Mouse (Mus musculus) heart, postnatal 36 days (tissue): ENCODE data around the gene Mrpl33. TPM values are rescaled to one million over a fixed set of nuclear protein-coding genes. Genes with fewer than 3 reads are reported as not detected.
A peak's percentile ranks its signal among the peaks of the same experiment; 100 is the strongest.
"Not testable (repeated sequence)": the region's sequence is repeated elsewhere in the genome, so short reads cannot be mapped to it uniquely, and the experiment has no call there.

ENCODE experiments used
- DNase-seq, 2 experiments: peaks; one replicate each; pipeline ENCODE4 v3.0.0; 2021 to 2022
- intact Hi-C: fragments of 180-260 bp; cut with DNase I; formaldehyde crosslinking; loops from one replicate; pipeline ENCODE4 v1.15.1; 2025
- total RNA-seq, 2 experiments: library from RNA; stranded (reverse); gene quantifications; 2 replicates each; pipeline ENCODE4 v1.2.3; 2021

Gene Mrpl33
- 100 to 1,000 TPM; 314 to 335 TPM for total RNA-seq

GRCm38 (mm10) chr5:31596481-31597429, at the start of gene Mrpl33:
Gene Mrpl33, plus strand, starts transcription at chr5:31596935.
- intact Hi-C loops: loop anchor here (2.0 kb wide), 2 partner anchors 26 to 34 kb away; no protein-coding TSS in a partner anchor
- DNase-seq: peak; percentile 42 to 56

DNA sequence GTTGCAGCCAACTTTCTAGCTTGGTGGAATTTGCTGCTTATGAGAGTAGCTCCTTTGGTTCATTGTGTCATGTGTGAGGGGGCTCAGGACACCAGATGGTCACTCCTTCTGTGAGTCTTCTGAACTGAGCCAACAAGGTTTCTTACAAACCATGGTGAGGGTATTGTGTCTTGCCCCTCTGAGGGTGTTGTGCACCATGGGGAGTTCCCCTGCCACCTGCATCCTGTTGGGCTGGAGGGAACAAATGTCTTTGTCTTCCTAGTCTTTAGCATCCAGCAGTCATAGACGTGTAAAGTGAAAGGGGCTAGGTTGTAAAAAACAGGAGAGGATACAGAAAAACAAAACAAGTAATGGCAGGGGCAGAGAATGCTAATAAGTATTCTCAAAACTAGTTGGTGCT, 37.3 kb upstream of the Mrpl33 start:
- no peak for DNase-seq
- intact Hi-C loops: no loop called here

DNA sequence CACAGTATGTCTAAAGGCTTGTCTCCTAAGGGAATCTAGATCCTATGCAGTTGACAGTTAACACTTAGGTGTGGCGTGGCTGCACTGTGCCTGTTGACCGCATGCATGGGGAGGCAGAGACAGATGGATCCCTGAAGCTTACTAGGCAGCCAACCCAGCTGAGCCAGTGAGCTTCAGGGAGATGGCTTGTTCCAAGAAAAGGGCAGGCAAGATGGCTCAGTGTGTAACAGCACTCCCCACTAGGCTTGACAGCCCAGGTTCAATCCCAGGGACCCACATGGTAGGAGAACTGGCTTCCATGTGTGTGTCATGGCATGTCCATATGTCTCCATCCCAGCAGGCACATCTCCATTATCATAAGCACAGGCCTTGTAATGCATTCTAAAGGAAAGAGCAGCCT, 36.4 kb upstream of the Mrpl33 start:
- intact Hi-C loops: loop anchor here (5.0 kb wide), 2 partner anchors 367 to 757 kb away; no protein-coding TSS in a partner anchor
- DNase-seq: no peak

DNA sequence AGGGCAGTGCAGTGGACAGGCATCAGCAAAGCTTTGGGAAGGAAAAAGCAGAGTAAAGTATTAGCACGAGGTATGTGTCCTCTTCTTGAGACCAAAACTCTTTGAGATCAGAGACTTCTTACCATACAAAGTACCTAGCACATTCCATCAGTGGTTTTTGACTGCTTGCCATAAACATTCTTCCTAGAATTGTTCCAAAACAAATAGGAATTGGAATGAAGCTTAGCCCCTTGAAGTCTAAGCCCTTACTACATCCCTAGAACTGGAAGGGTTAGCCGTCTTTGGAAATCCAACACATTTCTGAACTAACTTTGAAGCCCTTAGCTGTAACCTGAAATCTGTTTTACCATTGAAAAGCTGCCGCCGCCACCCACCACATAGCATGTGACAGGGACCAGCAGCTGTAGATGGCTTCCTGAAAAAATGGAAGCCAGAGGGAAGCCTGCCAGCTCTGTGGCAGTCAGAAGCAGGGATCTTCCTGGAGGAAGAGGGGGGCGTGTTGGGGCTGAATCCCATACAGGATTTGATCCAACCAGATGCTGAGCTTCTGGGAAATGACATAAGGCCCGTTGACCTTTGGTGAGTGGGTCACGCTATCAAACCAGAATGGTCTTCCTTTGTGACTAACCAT, 34.6 kb upstream of the Mrpl33 start:
- intact Hi-C loops: loop anchor here (2.0 to 5.0 kb wide), 6 partner anchors 35 to 755 kb away; partner anchors contain the start of gene Mrpl33
- DNase-seq: peak; percentile 38 to 50

DNA sequence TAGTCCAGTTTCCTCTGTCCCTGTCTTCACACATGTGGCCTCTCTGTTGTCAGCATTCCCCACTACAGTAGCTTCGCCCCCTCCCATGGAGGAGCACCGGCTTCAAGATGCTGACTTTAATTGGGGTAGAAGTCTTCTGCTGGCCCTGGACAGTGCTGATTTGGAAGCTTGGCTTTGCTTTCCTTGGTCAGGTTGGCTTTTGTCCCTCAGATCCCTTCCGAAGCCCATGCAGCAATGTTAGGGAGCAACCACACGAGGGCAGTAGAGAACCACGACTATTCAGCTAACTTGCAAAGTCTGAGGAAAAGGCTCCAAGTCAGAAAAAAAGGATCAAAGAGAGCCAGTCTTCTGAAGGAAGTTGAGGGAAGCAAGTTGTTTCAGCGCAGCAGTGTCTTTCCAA, 33.2 kb upstream of the Mrpl33 start:
- peak; percentile 78 for DNase-seq
- intact Hi-C loops: loop anchor here (1.0 to 5.0 kb wide), 7 partner anchors 33 to 754 kb away; partner anchors contain the start of gene Mrpl33

- intact Hi-C loops: loop anchor here (1.0 to 5.0 kb wide), 8 partner anchors 33 to 753 kb away; partner anchors contain the start of gene Mrpl33
- peak in 1 of 2 experiments; percentile 31 for DNase-seq
These were observed 32.8 kb upstream of the Mrpl33 start for GRCm38 (mm10) chr5:31563905-31564304.

DNA sequence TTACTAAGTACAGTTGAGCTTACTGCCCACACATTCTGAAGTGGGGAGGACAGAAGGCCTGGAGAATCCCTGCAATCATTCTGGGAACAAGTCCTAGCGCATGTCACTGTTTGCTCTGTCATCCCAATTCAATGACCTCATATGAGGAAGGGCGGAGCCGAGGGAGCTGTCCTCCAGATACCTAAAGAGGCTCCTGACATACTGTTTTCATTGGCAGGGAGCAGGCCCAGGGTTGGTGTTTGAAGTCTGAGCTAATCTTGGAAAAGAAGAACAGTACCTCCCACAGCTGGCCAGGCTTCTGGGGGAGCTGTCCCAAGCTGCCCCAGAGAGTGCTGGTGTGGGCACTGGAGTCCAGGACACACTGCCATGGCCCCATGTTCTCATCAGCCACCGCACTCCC, 31.8 kb upstream of the Mrpl33 start:
- peak; percentile 47 to 64 for DNase-seq
- intact Hi-C loops: loop anchor here (2.0 to 5.0 kb wide), 3 partner anchors 312 to 752 kb away; no protein-coding TSS in a partner anchor

GRCm38 (mm10) chr5:31566026-31566425, 30.7 kb upstream of the Mrpl33 start:
- intact Hi-C loops: no loop called here
- no peak for DNase-seq

GRCm38 (mm10) chr5:31566457-31566856, 30.3 kb upstream of the Mrpl33 start:
- intact Hi-C loops: no loop called here
- DNase-seq: no peak

DNA sequence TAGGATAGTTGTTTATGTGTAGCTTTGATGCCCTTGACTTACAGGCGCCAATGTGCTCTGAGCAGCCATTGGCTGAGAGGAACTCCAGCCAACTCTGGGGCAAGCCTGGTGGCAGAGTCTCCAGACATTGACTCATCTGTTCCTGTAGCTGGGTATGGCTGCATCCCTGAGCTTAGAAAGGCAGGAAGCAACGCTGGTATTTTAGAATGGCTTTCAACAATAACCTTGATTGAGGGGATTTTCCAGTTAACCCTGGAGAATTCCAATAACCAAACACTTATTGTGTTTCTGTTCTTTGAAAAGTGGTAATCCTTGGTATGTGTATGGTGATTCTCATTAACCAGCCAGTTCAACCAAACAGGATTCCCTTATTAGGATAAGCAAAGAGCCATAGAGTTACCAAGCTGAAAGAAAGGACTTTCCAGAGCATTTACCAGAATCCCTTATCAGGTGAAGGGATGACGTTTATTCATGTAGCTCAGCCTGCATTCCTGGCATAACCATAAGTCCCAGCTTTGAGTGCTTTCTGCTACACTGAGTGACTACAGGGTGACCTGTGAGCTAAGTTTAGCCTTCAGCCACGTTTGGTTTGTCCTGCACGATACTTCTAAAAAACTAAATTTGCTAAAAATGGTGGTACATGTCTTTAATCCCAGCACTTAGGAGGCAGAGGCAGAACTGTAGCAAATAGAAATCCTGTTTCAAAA, 28.6 kb upstream of the Mrpl33 start:
- intact Hi-C loops: no loop called here
- no peak for DNase-seq

DNA sequence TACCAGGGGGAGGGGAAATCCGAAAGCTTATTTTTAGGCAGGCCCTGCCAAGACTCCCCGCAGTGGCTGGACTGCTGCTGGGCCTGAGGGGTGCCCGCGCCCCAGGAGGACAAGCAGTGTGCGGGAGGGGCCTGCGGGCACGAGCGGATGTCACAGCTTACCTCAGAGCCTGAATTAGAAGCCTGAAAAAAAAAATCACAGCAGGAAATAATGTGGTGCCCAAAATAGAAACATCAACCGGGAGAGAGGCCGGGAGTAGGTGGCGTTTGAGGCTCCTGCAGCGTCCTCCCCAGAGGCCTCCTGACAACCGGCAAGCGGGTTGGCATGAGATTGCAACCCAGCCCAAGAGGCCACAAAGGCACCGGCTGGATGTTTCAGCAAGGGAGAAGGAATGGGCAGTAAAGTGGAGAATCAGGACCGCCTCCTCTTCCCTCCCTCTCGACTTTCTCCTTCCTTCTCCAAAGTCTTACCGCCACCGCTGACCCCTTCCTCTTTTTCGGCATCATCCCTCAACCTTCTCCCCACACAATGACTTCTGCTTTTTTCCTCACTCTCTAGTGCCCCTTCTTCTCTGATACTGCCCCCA, 25.6 kb upstream of the Mrpl33 start:
- intact Hi-C loops: loop anchor here (2.0 to 5.0 kb wide), 2 partner anchors 26 to 246 kb away; partner anchors contain the start of gene Mrpl33
- DNase-seq: peak; percentile 63 to 69

- intact Hi-C loops: loop anchor here (5.0 kb wide), 1 partner anchor 244 kb away; no protein-coding TSS in a partner anchor
- no peak for DNase-seq
These were observed 23.0 kb upstream of the Mrpl33 start for GRCm38 (mm10) chr5:31573722-31574121.

- intact Hi-C loops: no loop called here
These were observed 20.2 kb upstream of the Mrpl33 start for GRCm38 (mm10) chr5:31576539-31576975.

GRCm38 (mm10) chr5:31581263-31581662, 15.5 kb upstream of the Mrpl33 start:
- intact Hi-C loops: no loop called here
- no peak for DNase-seq

More at GRCm38 (mm10) chr5:31576539-31576975, 20.2 kb upstream of the Mrpl33 start:
- no peak for DNase-seq

GRCm38 (mm10) chr5:31581932-31582331, 14.8 kb upstream of the Mrpl33 start:
- DNase-seq: no peak
- intact Hi-C loops: no loop called here

DNA sequence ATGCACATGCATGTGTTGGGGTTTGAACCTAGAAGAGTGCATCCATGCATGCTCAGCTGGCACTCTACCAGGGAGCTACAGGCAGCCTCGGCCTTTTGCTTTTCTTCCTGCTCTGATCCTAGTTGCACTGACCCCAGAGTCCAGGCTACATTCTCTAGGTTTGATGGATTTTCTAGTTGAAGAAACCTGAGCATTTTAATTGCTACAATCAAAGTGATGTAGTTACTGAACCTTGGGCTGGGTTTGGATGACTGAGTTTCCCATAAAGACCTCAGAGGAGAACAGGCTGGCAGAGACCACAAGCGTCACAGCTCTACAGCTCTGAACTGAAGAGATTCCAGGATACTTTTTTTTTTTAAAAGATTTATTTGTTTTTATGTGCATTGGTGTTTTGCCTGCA, 13.5 kb upstream of the Mrpl33 start:
- DNase-seq: no peak
- intact Hi-C loops: no loop called here

- DNase-seq: no peak
These were observed 11.2 kb upstream of the Mrpl33 start for GRCm38 (mm10) chr5:31585526-31585925.

DNA sequence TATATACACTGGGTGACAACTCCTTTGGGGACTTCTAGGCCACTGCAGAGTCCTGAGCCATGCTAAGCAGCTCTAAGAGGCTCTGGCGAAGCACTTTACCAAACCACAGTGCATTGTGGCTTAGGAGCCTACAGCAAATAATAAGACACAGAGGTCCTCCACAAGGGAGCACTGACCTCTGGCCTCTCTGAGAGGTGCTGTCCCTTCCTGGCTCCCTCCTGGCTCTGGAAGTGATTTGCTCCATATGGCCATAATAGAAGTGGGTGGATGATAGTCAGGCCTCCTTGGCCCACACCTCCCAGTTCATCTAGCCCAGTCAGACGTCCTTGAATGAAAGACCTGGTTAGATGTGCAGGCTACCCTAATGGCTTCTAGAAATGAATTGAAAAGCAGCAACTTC, 8.7 kb upstream of the Mrpl33 start:
- DNase-seq: no peak
- intact Hi-C loops: no loop called here

More at GRCm38 (mm10) chr5:31585526-31585925, 11.2 kb upstream of the Mrpl33 start:
- intact Hi-C loops: no loop called here

- DNase-seq, intact Hi-C loops: not testable (repeated sequence)
These were observed 8.1 kb upstream of the Mrpl33 start for GRCm38 (mm10) chr5:31588672-31589071.
